Mouse (Mus musculus): ENCODE results near the gene Dhx29. TPM values are rescaled to one million over a fixed set of nuclear protein-coding genes. Genes with fewer than 3 reads are reported as not detected.
"Not testable (repeated sequence)": the region's sequence is repeated elsewhere in the genome, so short reads cannot be mapped to it uniquely, and the experiment has no call there.

Gene Dhx29
- polyA plus RNA-seq, 1 experiment from 2014 or later, result 28.9 TPM

DNA sequence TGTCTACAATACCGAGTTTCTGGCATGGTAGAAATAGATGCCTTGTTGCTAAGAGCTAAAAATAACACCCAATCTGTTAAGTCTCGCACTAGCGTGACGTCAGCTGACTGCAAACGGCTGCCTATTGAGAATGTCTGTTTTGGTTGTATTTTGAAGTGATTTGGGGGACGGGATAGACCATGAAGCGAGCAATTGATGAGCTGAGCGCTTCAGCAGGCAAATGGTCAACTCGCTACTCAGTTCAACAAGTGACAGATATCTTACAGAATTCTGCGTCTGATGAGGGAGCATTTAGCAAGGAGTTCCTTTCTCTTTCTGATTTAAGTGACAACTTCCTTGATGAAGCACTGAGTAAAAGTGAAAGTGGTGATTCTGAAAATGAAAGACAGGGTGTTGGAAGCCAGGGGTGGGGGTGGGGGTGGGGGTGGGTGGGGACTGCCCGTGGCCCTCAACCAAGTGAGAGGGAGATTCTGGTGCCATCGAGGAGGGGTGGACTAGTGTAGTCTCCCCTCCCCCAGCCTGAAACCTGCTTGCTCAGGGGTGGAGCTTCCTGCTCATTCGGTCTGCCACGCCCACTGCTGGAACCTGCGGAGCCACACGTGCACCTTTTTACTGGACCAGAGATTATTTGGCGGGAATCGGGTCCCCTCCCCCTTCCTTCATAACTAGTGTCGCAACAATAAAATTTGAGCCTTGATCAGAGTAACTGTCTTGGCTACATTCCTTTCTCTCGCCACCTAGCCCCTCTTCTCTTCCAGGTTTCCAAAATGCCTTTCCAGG, 86.1 kb downstream of the Dhx29 start:
- WGBS, result 64% methylated on average over 20 of the region's 20 CpGs
- not testable (repeated sequence) for H3K4me2 ChIP-seq; H3K27me3 ChIP-seq; H3K4me1 ChIP-seq (replicated peaks); H3K27ac ChIP-seq (replicated peaks); ATAC-seq (ENCODE audit: low FRiP score, low read depth); H3K36me3 ChIP-seq; H3K9me3 ChIP-seq; H3K9ac ChIP-seq; H3K4me3 ChIP-seq

Other genes with a start within 250 kb of the Dhx29 start
- gene Plpp1, start 126.7 kb upstream of the Dhx29 start, polyA plus RNA-seq (2015; fragmentation: Nextera tagmentation; extraction: Ambion mirVana), result 66.6 and 70.9 TPM in 2 replicates
- gene Mtrex, start 56 bp upstream of the Dhx29 start, polyA plus RNA-seq (2015; fragmentation: Nextera tagmentation; extraction: Ambion mirVana), result 56.3 and 57.5 TPM in 2 replicates
- gene Ccno, start 60.3 kb downstream of the Dhx29 start, polyA plus RNA-seq (2015; fragmentation: Nextera tagmentation; extraction: Ambion mirVana), result 0.67 and 1.4 TPM in 2 replicates
- 0.45 and 1.3 TPM in 2 replicates for gene Mcidas, start 66.4 kb downstream of the Dhx29 start, polyA plus RNA-seq (2015; fragmentation: Nextera tagmentation; extraction: Ambion mirVana)
- 0.24 and 0.52 TPM in 2 replicates for gene Cdc20b, start 107.7 kb downstream of the Dhx29 start, polyA plus RNA-seq (2015; fragmentation: Nextera tagmentation; extraction: Ambion mirVana)
- 59.0 and 62.9 TPM in 2 replicates for gene Gpx8, start 119.0 kb downstream of the Dhx29 start, polyA plus RNA-seq (2015; fragmentation: Nextera tagmentation; extraction: Ambion mirVana)
- gene Gzma, start 173.5 kb downstream of the Dhx29 start, polyA plus RNA-seq (2015; fragmentation: Nextera tagmentation; extraction: Ambion mirVana), result not detected in 2 replicates

All from hindbrain, embryonic 15.5 days (tissue).